Mouse (Mus musculus): ENCODE results near the gene Vmn2r88. TPM values are rescaled to one million over a fixed set of nuclear protein-coding genes. Genes with fewer than 3 reads are reported as not detected.
"Not testable (repeated sequence)": the region's sequence is repeated elsewhere in the genome, so short reads cannot be mapped to it uniquely, and the experiment has no call there.

Vmn2r88 gene
- total and polyA plus RNA-seq, 3 experiments = not detected

- Histone ChIP-seq H3K4me1 (ENCODE audit: control insufficient read depth in 1 of 2, insufficient read depth in 2 of 2) (no peaks in the 10 kb centered on the region), H3K79me2 (replicated peaks; ENCODE audit: control insufficient read depth, extremely low read depth, insufficient read depth, poor library complexity, severe bottlenecking) (no peaks in the 10 kb centered on the region), H3K9ac (ENCODE audit: insufficient read depth, low read depth) (no peak overlapping the region), H3K27me3 (replicated peaks) (no peaks in the 10 kb centered on the region), H3K27ac (ENCODE audit: insufficient read depth, low read depth) (no peak overlapping the region), H3K4me2 (ENCODE audit: insufficient read depth, low read depth, poor library complexity, severe bottlenecking) (no peak overlapping the region), H3K4me3 (replicated peaks in 1 of 3; ENCODE audit: low read depth in 2 of 3, low read length in 2 of 3, poor library complexity in 1 of 3) (no peak overlapping the region), H3K9me3 (replicated peaks; ENCODE audit: low read length) (peaks cover 22% of the 10 kb centered on the region), H3K36me3 (replicated peaks in 1 of 2; ENCODE audit: control insufficient read depth in 1 of 2, insufficient read depth in 1 of 2, low read length in 1 of 2) (no peaks in the 10 kb centered on the region)
- dilution Hi-C loops (cut with MboI; ENCODE audit: extremely low pct_ligation_motif_present, extremely low pct_unique_long_range_greater_than_20kb, low sequenced_read_pairs) = no loop called here
- TF ChIP-seq NELFE (IDR thresholded peaks at IDR 0.05; ENCODE audit: low read depth, low read length) (no peak), EP300 (IDR thresholded peaks at IDR 0.05; ENCODE audit: low read length) (no peak), GABPA (IDR thresholded peaks at IDR 0.05; ENCODE audit: insufficient replicate concordance, low read depth, low read length) (no peak), ZNF384 (IDR thresholded peaks at IDR 0.05; ENCODE audit: low read depth, low read length) (no peak), MAX (IDR thresholded peaks at IDR 0.05; ENCODE audit: low read length) (no peak), JUND (conservative IDR thresholded peaks at IDR 0.05; ENCODE audit: low read depth, low read length) (no peak), UBTF (IDR thresholded peaks at IDR 0.05; ENCODE audit: low read depth, low read length) (no peak), PAX5 (IDR thresholded peaks at IDR 0.05; ENCODE audit: low read length) (no peak), RCOR1 (conservative IDR thresholded peaks at IDR 0.05; ENCODE audit: low read depth, low read length) (no peak), TCF12 (IDR thresholded peaks at IDR 0.05; ENCODE audit: low read depth, low read length) (no peak), HCFC1 (IDR thresholded peaks at IDR 0.05; ENCODE audit: low read depth, low read length) (no peak), BHLHE40 (IDR thresholded peaks at IDR 0.05; ENCODE audit: low read depth, low read length) (no peak), USF2 (conservative IDR thresholded peaks at IDR 0.05; ENCODE audit: low read depth, low read length) (no peak), CHD2 (IDR thresholded peaks at IDR 0.05; ENCODE audit: low read length) (no peak), ZC3H11A (IDR thresholded peaks at IDR 0.05; ENCODE audit: low read depth, low read length) (no peak), MXI1 (IDR thresholded peaks at IDR 0.05; ENCODE audit: low read depth, low read length) (no peak), ETS1 (conservative IDR thresholded peaks at IDR 0.05; ENCODE audit: low read depth, low read length) (no peak), USF1 (IDR thresholded peaks at IDR 0.05; ENCODE audit: low read depth, low read length) (no peak), JUN (IDR thresholded peaks at IDR 0.05; ENCODE audit: insufficient read depth, low read depth, low read length) (no peak), NRF1 (IDR thresholded peaks at IDR 0.05; ENCODE audit: low read depth, low read length) (no peak)
- no peak for DNase-seq (ENCODE audit: extremely low read depth)
- in situ Hi-C loops (cut with MboI; ENCODE audit: low pct_ligation_motif_present, low pct_unique_long_range_greater_than_20kb, low sequenced_read_pairs) = no loop called here
These were observed 28.3 kb downstream of the Vmn2r88 start for GRCm38 (mm10) chr14:51438955-51439354.

GRCm38 (mm10) chr14:51451557-51451956, 40.9 kb downstream of the Vmn2r88 start, which contains the start of gene Vmn2r89:
Vmn2r89 (plus strand) TSS chr14:51451857.
- H3K27me3 ChIP-seq (replicated peaks); H3K4me2 ChIP-seq (ENCODE audit: insufficient read depth, low read depth, poor library complexity, severe bottlenecking); H3K4me3 ChIP-seq (replicated peaks in 1 of 3; ENCODE audit: low read depth in 2 of 3, low read length in 2 of 3, poor library complexity in 1 of 3); DNase-seq (ENCODE audit: extremely low read depth); H3K79me2 ChIP-seq (replicated peaks; ENCODE audit: control insufficient read depth, extremely low read depth, insufficient read depth, poor library complexity, severe bottlenecking); H3K9me3 ChIP-seq (replicated peaks; ENCODE audit: low read length); H3K9ac ChIP-seq (ENCODE audit: insufficient read depth, low read depth); H3K27ac ChIP-seq (ENCODE audit: insufficient read depth, low read depth); H3K36me3 ChIP-seq (replicated peaks in 1 of 2; ENCODE audit: control insufficient read depth in 1 of 2, insufficient read depth in 1 of 2, low read length in 1 of 2); dilution Hi-C loops (cut with MboI; ENCODE audit: extremely low pct_ligation_motif_present, extremely low pct_unique_long_range_greater_than_20kb, low sequenced_read_pairs); H3K4me1 ChIP-seq (ENCODE audit: control insufficient read depth in 1 of 2, insufficient read depth in 2 of 2): not testable (repeated sequence)
- in situ Hi-C loops (cut with MboI; ENCODE audit: low pct_ligation_motif_present, low pct_unique_long_range_greater_than_20kb, low sequenced_read_pairs) = loop anchor here (25.0 kb wide), 1 partner anchor 339 kb away; the partner anchor contains the start of genes Eddm3b and Rnase6

Other genes with a start within 250 kb of the Vmn2r88 start
- gene Rnase2b, start 248.6 kb upstream of the Vmn2r88 start, total RNA-seq (2012; rRNA removed) = 1.3 and 1.6 TPM in 2 replicates
- not detected in 2 replicates for gene Rnase2b, start 248.6 kb upstream of the Vmn2r88 start, total RNA-seq (2014; rRNA removed)
- 0.33 TPM in 1 of 2 replicates, not detected in the other for gene Rnase2b, start 248.6 kb upstream of the Vmn2r88 start, polyA plus RNA-seq (2012; ENCODE audit: insufficient read length, low read depth)
- not detected in 2 replicates for gene Ang2, start 211.7 kb upstream of the Vmn2r88 start, total RNA-seq (2012; rRNA removed)
- gene Ang2, start 211.7 kb upstream of the Vmn2r88 start, total RNA-seq (2014; rRNA removed) = not detected in 2 replicates
- not detected in 2 replicates for gene Ang2, start 211.7 kb upstream of the Vmn2r88 start, polyA plus RNA-seq (2012; ENCODE audit: insufficient read length, low read depth)
- gene Ear14, start 207.4 kb upstream of the Vmn2r88 start, total RNA-seq (2012; rRNA removed) = not detected in 2 replicates
- not detected in 2 replicates for gene Ear14, start 207.4 kb upstream of the Vmn2r88 start, total RNA-seq (2014; rRNA removed)
- gene Ear14, start 207.4 kb upstream of the Vmn2r88 start, polyA plus RNA-seq (2012; ENCODE audit: insufficient read length, low read depth) = not detected in 2 replicates
- not detected in 2 replicates for gene Rnase2a, start 154.7 kb upstream of the Vmn2r88 start, total RNA-seq (2012; rRNA removed)
- not detected in 2 replicates for gene Rnase2a, start 154.7 kb upstream of the Vmn2r88 start, total RNA-seq (2014; rRNA removed)
- gene Rnase2a, start 154.7 kb upstream of the Vmn2r88 start, polyA plus RNA-seq (2012; ENCODE audit: insufficient read length, low read depth) = not detected in 2 replicates
- gene Gm7247, start 49.1 kb upstream of the Vmn2r88 start, total RNA-seq (2012; rRNA removed) = not detected in 2 replicates
- not detected in 2 replicates for gene Gm7247, start 49.1 kb upstream of the Vmn2r88 start, total RNA-seq (2014; rRNA removed)
- gene Gm7247, start 49.1 kb upstream of the Vmn2r88 start, polyA plus RNA-seq (2012; ENCODE audit: insufficient read length, low read depth) = not detected in 2 replicates
- 0.08 TPM in 1 of 2 replicates, not detected in the other for gene Vmn2r89, start 41.0 kb downstream of the Vmn2r88 start, total RNA-seq (2012; rRNA removed)
- not detected in 2 replicates for gene Vmn2r89, start 41.0 kb downstream of the Vmn2r88 start, total RNA-seq (2014; rRNA removed)
- 0.09 and 0.26 TPM in 2 replicates for gene Vmn2r89, start 41.0 kb downstream of the Vmn2r88 start, polyA plus RNA-seq (2012; ENCODE audit: insufficient read length, low read depth)
- 1.6 and 1.8 TPM in 2 replicates for gene Gm5622, start 142.0 kb downstream of the Vmn2r88 start, total RNA-seq (2012; rRNA removed)
- 0.19 and 0.34 TPM in 2 replicates for gene Gm5622, start 142.0 kb downstream of the Vmn2r88 start, total RNA-seq (2014; rRNA removed)
- 0.29 TPM in 1 of 2 replicates, not detected in the other for gene Gm5622, start 142.0 kb downstream of the Vmn2r88 start, polyA plus RNA-seq (2012; ENCODE audit: insufficient read length, low read depth)
- gene Gm17175, start 163.2 kb downstream of the Vmn2r88 start, total RNA-seq (2012; rRNA removed) = not detected in 2 replicates
- not detected in 2 replicates for gene Gm17175, start 163.2 kb downstream of the Vmn2r88 start, total RNA-seq (2014; rRNA removed)
- gene Gm17175, start 163.2 kb downstream of the Vmn2r88 start, polyA plus RNA-seq (2012; ENCODE audit: insufficient read length, low read depth) = not detected in 2 replicates
- gene Gm17174, start 181.3 kb downstream of the Vmn2r88 start, total RNA-seq (2012; rRNA removed) = not detected in 2 replicates
- gene Gm17174, start 181.3 kb downstream of the Vmn2r88 start, total RNA-seq (2014; rRNA removed) = not detected in 2 replicates
- not detected in 2 replicates for gene Gm17174, start 181.3 kb downstream of the Vmn2r88 start, polyA plus RNA-seq (2012; ENCODE audit: insufficient read length, low read depth)
- gene Gm17078, start 200.5 kb downstream of the Vmn2r88 start, total RNA-seq (2012; rRNA removed) = not detected in 2 replicates
- not detected in 2 replicates for gene Gm17078, start 200.5 kb downstream of the Vmn2r88 start, total RNA-seq (2014; rRNA removed)
- not detected in 2 replicates for gene Gm17078, start 200.5 kb downstream of the Vmn2r88 start, polyA plus RNA-seq (2012; ENCODE audit: insufficient read length, low read depth)
- gene Gm4181, start 224.8 kb downstream of the Vmn2r88 start, total RNA-seq (2012; rRNA removed) = 0.17 and 0.59 TPM in 2 replicates
- gene Gm4181, start 224.8 kb downstream of the Vmn2r88 start, total RNA-seq (2014; rRNA removed) = 2.7 and 3.5 TPM in 2 replicates
- 0.70 and 1.6 TPM in 2 replicates for gene Gm4181, start 224.8 kb downstream of the Vmn2r88 start, polyA plus RNA-seq (2012; ENCODE audit: insufficient read length, low read depth)

Data from CH12.LX (cell line).